Mouse (Mus musculus) adrenal gland, postnatal 4 days (tissue): ENCODE measurements around the gene Prrt4. TPM values are rescaled to one million over a fixed set of nuclear protein-coding genes. Genes with fewer than 3 reads are reported as not detected.
A peak's percentile ranks its signal among the peaks of the same experiment; 100 is the strongest.
"Not testable (repeated sequence)": the region's sequence is repeated elsewhere in the genome, so short reads cannot be mapped to it uniquely, and the experiment has no call there.

Experiments
- DNase-seq, 2 experiments: peaks; one replicate each; pipeline ENCODE4 v3.0.0; 2021 to 2022; ENCODE audit warnings: low spot score in 2 of 2, mixed read lengths in 2 of 2
- total RNA-seq, 2 experiments: library from RNA; stranded (reverse); gene quantifications; 2 replicates each; pipeline ENCODE4 v1.2.3; 2021

Gene Prrt4
- total RNA-seq, 2 experiments from 2014 or later = 11.1 to 11.7 TPM

GRCm38 (mm10) chr6:29199223-29199855 lies 20.0 kb upstream of the Prrt4 start:
- DNase-seq = no peak

GRCm38 (mm10) chr6:29198309-29199222 lies 19.2 kb upstream of the Prrt4 start:
- peak; percentile 62 to 87 for DNase-seq

GRCm38 (mm10) chr6:29195846-29196698 lies 16.7 kb upstream of the Prrt4 start:
- no peak for DNase-seq

GRCm38 (mm10) chr6:29195146-29195545 lies 15.8 kb upstream of the Prrt4 start:
- DNase-seq = no peak

- DNase-seq = no peak
Measured at GRCm38 (mm10) chr6:29193961-29194750, 14.8 kb upstream of the Prrt4 start.

GRCm38 (mm10) chr6:29187936-29188335 lies 8.6 kb upstream of the Prrt4 start:
- DNase-seq = no peak

GRCm38 (mm10) chr6:29179843-29180242 lies 459 bp upstream of the Prrt4 start:
- DNase-seq = no peak

GRCm38 (mm10) chr6:29177901-29178879 lies 1.2 kb downstream of the Prrt4 start:
- DNase-seq = no peak

GRCm38 (mm10) chr6:29175113-29175512 lies 4.3 kb downstream of the Prrt4 start:
- no peak for DNase-seq

GRCm38 (mm10) chr6:29174368-29174767 lies 5.0 kb downstream of the Prrt4 start:
- DNase-seq = no peak

- peak; percentile 48 to 58 for DNase-seq
Measured at GRCm38 (mm10) chr6:29170952-29171388, 8.4 kb downstream of the Prrt4 start.

GRCm38 (mm10) chr6:29170063-29170921 lies 9.1 kb downstream of the Prrt4 start:
- no peak for DNase-seq

GRCm38 (mm10) chr6:29169675-29170062 lies 9.7 kb downstream of the Prrt4 start:
- DNase-seq = no peak

- no peak for DNase-seq
Measured at GRCm38 (mm10) chr6:29168871-29169270, 10.5 kb downstream of the Prrt4 start.

GRCm38 (mm10) chr6:29166196-29166595 lies 13.2 kb downstream of the Prrt4 start:
- DNase-seq = no peak

- DNase-seq = peak; percentile 36 to 68
Measured at GRCm38 (mm10) chr6:29164314-29165244, 14.8 kb downstream of the Prrt4 start, which contains the start of gene Rbm28. Rbm28 (minus strand) TSS chr6:29165006.

GRCm38 (mm10) chr6:29161291-29161690 lies 18.1 kb downstream of the Prrt4 start:
- DNase-seq = not testable (repeated sequence)
